Mouse (Mus musculus) lung, embryonic 14.5 days (tissue): ENCODE measurements around the gene Rassf5. TPM values are rescaled to one million over a fixed set of nuclear protein-coding genes. Genes with fewer than 3 reads are reported as not detected.

Experiments used
- ATAC-seq: fragments of 200-750 bp; cut with Nextera tagmentation; 2 replicates; pipeline ENCODE4 v1.8.0; 2017; ENCODE audit warnings: mild to moderate bottlenecking, moderate TSS enrichment, moderate library complexity; ENCODE audit not compliant: insufficient read depth
- DNase-seq: peaks from one replicate; pipeline ENCODE4 v3.0.0-alpha.2; 2015
- H3K27ac ChIP-seq: fragments of 300-500 bp; sonication (generic); 2 replicates; pipeline ENCODE4 v1.5.1; 2014; ENCODE audit warnings: low read depth, mild to moderate bottlenecking, moderate library complexity
- H3K27me3 ChIP-seq: fragments of 300-500 bp; sonication (generic); 2 replicates; pipeline ENCODE4 v1.6.1; 2014; ENCODE audit warnings: low read length, control low read depth; ENCODE audit not compliant: insufficient read depth
- H3K36me3 ChIP-seq: fragments of 300-500 bp; sonication (generic); 2 replicates; pipeline ENCODE4 v1.6.1; 2014; ENCODE audit warnings: control low read depth; ENCODE audit not compliant: insufficient read depth
- H3K4me1 ChIP-seq: fragments of 300-500 bp; sonication (generic); 2 replicates; pipeline ENCODE4 v1.6.1; 2014; ENCODE audit warnings: antibody characterized with exemption, control low read depth; ENCODE audit not compliant: insufficient read depth
- H3K4me2 ChIP-seq: fragments of 300-500 bp; sonication (generic); 2 replicates; pipeline ENCODE4 v1.6.1; 2014; ENCODE audit warnings: mild to moderate bottlenecking
- H3K4me3 ChIP-seq: fragments of 300-500 bp; sonication (generic); 2 replicates; pipeline ENCODE4 v1.5.1; 2014; ENCODE audit warnings: low read depth, low read length
- H3K9ac ChIP-seq: fragments of 300-500 bp; sonication (generic); 2 replicates; pipeline ENCODE4 v1.6.1; 2014
- H3K9me3 ChIP-seq: fragments of 300-500 bp; sonication (generic); 2 replicates; pipeline ENCODE4 v1.6.1; 2016; ENCODE audit warnings: low read depth, low read length, control low read depth
- CTCF ChIP-seq: IDR thresholded peaks from 2 replicates; pipeline ENCODE4 v1.5.1; 2016; ENCODE audit warnings: antibody characterized with exemption, low read depth
- WGBS: fragments of 180-500 bp; shearing (Covaris S2); extraction: QIAGEN DNeasy Blood & Tissue Kit; methylation state at CpG from one replicate; pipeline ENCODE4 v1.1.7; 2014; 5-methylcytosine and 5-hydroxymethylcytosine counted together
- polyA plus RNA-seq: library from polyadenylated mRNA; unstranded; fragments of >200 nt; fragmentation: Nextera tagmentation; extraction: Ambion mirVana; gene quantifications from 2 replicates; pipeline ENCODE4 v1.2.1, GENCODE M21; 2014

The Rassf5 gene
- polyA plus RNA-seq, result 3.1 and 3.7 TPM in 2 replicates

DNA sequence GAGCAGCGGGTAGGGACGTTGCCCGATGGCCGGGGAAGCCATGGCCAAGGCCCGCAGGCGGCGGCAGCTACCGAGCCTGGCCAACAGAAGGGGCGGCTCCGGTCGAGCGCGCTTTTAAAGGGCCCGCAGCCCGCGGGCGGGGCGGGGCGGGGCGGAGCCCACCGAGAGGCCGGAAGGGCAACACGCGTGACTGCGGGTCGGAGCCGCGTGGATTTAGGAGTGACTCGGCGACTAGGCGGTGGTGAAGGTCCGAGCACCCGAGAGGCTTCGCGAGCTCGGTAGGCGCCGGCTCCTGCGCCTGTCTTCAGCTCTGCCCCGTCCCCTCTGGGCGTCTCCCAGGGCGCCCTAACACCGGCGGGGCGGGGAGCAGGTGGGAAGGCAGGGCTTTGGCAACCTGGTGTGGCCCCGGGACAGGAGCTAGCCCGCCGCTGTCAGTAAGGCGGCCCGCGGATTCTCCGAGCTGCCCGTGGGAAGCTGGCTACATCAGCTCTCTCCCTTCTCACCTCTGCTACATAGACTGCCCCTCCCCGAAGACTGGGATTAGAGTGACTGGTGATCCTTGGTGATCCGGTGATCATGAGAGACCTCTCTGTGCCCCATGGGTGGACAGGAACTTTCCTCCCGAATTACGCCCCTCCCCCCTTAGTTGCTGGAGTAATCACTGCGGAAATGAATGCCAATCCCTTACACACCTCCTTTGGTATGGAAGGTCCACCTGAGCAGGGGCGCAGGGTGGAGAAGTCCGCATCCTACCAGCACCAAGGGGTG lies at the start of gene Rassf5:
Rassf5 (minus strand) TSS at position 170 of the 768 bp plus-strand sequence.
- ATAC-seq (peak; percentile 53), DNase-seq (peak; percentile 71)
- peaks cover 34% of the 10 kb centered on the region for H3K27me3 ChIP-seq
- TF ChIP-seq CTCF, result no peak
- no peaks in the 10 kb centered on the region for H3K9me3 ChIP-seq
- H3K4me1 ChIP-seq, result peaks cover 6% of the 10 kb centered on the region; the same call in 1 of the 2 replicates
- H3K27ac ChIP-seq, result no peak within 1 kb of the TSS
- H3K4me3 ChIP-seq, result peak within 1 kb of the TSS; percentile 66
- H3K36me3 ChIP-seq, result no peaks in the 10 kb centered on the region
- H3K4me2 ChIP-seq, result peak within 1 kb of the TSS; percentile 99
- peak within 1 kb of the TSS; percentile 67 for H3K9ac ChIP-seq
- under 1% methylated on average over 50 of the region's 60 CpGs for WGBS

DNA sequence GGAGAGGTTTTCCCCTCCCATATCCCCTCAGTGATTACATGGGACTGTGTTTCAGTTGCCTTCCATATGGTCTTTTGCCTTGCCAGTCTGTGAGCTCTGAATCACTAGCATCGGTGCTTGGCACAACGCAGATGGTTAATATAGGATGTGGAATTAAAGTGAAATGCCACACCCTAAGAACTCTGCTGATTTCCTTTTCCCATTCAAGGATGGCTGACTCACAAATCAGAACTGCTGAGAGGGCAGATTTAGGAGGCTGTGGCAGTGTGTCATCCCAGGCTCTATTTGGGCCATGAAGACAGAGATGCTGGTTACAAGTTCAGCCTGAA lies 48.8 kb upstream of the Rassf5 start:
- DNase-seq (no peak), ATAC-seq (no peak)
- no peak for TF ChIP-seq CTCF
- H3K4me2 ChIP-seq, result no peak overlapping the region
- no peak overlapping the region for H3K27ac ChIP-seq
- H3K36me3 ChIP-seq, result peaks cover 66% of the 10 kb centered on the region
- no peak overlapping the region for H3K9ac ChIP-seq
- no peaks in the 10 kb centered on the region for H3K27me3 ChIP-seq
- no peaks in the 10 kb centered on the region for H3K9me3 ChIP-seq
- H3K4me1 ChIP-seq, result no peaks in the 10 kb centered on the region
- 94% methylated on average over 2 of the region's 2 CpGs for WGBS
- H3K4me3 ChIP-seq, result no peak overlapping the region

DNA sequence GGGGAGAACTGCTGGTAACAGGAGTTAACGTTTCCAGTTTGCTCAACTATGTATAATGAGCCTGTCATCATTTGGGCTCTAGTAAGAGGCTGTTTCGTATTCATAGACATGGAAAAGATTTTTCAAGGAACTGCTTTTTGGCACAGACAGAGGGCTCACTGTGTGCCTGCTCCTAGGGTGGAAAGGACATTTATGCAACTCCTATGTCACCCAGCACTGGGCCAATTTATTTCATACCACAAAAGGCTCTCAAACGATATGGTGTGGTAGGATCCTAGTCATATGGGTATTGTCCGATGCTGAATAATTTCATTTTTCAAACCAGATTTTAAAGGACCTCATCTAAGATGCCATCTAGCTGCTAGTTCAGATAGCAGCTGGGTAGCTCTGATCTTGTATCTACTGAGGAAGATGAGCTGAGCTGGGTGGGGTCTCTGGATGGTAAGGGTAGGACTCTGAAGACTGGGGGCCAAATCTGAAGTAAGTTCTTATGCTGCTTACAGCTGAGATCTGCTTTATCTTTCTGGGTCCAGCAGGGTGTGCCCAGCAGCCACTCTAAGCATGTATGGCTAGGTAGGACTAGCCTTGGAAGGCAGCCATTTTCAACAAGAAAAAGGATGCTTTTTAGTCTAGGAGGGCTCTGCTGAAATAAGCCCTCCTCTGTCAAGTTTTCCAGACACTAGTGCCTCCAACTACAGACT lies 48.3 kb upstream of the Rassf5 start:
- no peak for DNase-seq

DNA sequence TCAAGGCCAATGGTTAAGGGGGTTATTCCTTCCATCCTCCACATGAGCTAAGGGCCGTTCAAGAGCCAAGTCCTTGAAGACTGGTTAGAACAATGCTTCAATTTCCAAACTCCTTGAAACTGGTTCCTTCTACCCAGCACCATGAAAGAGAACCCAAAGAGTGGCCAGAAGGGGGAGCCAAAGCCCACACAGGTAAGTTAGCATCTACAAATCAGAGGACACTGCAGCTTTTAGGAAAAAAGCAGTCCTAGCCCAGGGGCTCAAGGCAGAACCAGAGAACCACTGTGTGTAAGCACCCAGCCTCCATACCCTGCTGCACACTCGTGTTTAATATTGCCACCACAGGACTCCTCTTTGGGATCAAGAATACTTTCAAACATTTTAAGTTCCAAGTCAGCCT lies 45.6 kb upstream of the Rassf5 start:
- Histone ChIP-seq H3K4me1 (no peaks in the 10 kb centered on the region), H3K4me3 (no peak overlapping the region), H3K27ac (no peak overlapping the region), H3K36me3 (peaks cover 48% of the 10 kb centered on the region), H3K9ac (no peak overlapping the region), H3K9me3 (no peaks in the 10 kb centered on the region), H3K4me2 (no peak overlapping the region), H3K27me3 (no peaks in the 10 kb centered on the region)
- peak; percentile 76 for TF ChIP-seq CTCF
- DNase-seq (peak; percentile 81), ATAC-seq (no peak)
- WGBS, result 37% methylated on average over 2 of the region's 2 CpGs

More for the DNA sequence above, 48.3 kb upstream of the Rassf5 start:
- Histone ChIP-seq H3K4me1 (no peaks in the 10 kb centered on the region), H3K9me3 (no peaks in the 10 kb centered on the region), H3K9ac (no peak overlapping the region), H3K4me2 (no peak overlapping the region), H3K27ac (no peak overlapping the region), H3K27me3 (no peaks in the 10 kb centered on the region), H3K4me3 (no peak overlapping the region), H3K36me3 (peaks cover 69% of the 10 kb centered on the region)
- no peak for ATAC-seq
- no peak for TF ChIP-seq CTCF
- 83% methylated on average over 4 of the region's 4 CpGs for WGBS

DNA sequence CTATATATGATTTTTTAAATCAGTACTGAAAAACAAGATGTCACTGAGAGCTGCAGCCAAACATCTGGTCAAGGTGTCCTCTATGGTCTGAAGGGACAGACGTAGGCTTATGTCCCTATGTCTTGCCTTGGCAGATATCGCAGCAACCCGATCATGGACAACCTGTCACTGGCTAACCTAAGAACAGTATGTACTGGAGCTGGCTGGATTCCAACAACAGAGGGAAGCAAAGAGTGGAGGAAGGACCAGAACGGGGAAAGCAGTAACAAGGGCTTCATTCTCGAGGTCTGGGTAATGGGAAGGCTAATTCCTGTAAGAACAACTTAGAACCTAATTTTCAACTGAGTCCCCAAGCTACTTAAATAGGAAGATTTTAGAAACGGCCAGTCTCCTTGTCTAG lies 43.9 kb upstream of the Rassf5 start:
- no peak for DNase-seq
- TF ChIP-seq CTCF, result no peak
- Histone ChIP-seq H3K4me1 (no peaks in the 10 kb centered on the region), H3K36me3 (peaks cover 41% of the 10 kb centered on the region), H3K4me3 (no peak overlapping the region), H3K27me3 (no peaks in the 10 kb centered on the region), H3K4me2 (no peak overlapping the region), H3K9ac (no peak overlapping the region), H3K9me3 (no peaks in the 10 kb centered on the region), H3K27ac (no peak overlapping the region)
- ATAC-seq, result no peak
- WGBS, result 85% methylated on average over 6 of the region's 6 CpGs

DNA sequence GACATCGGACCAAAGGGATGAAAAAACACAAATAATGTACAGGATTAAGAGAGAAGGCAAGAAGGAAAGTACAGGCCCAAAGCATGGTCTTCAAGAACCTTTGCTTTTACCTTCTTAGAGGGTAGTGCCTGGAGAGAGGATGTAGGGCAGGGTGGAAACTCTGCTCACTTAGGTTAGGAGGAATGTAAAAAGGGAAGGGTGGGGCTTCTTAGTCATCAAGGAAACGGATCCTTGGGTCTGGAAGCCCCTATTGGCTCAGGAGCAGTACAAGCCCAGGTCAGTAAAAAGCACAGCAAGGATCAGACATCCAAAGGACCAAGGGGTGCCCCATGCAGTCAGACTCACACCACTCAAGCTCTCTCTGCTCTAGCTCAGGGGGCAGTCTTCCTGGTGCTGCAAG lies 42.2 kb upstream of the Rassf5 start:
- no peaks in the 10 kb centered on the region for H3K27me3 ChIP-seq
- H3K9ac ChIP-seq, result no peak overlapping the region
- H3K36me3 ChIP-seq, result peaks cover 33% of the 10 kb centered on the region
- H3K9me3 ChIP-seq, result no peaks in the 10 kb centered on the region
- no peak overlapping the region for H3K4me2 ChIP-seq
- ATAC-seq (no peak), DNase-seq (no peak)
- H3K4me3 ChIP-seq, result no peak overlapping the region
- 56% methylated on average over 2 of the region's 2 CpGs for WGBS
- TF ChIP-seq CTCF, result no peak
- no peak overlapping the region for H3K27ac ChIP-seq
- H3K4me1 ChIP-seq, result no peaks in the 10 kb centered on the region

DNA sequence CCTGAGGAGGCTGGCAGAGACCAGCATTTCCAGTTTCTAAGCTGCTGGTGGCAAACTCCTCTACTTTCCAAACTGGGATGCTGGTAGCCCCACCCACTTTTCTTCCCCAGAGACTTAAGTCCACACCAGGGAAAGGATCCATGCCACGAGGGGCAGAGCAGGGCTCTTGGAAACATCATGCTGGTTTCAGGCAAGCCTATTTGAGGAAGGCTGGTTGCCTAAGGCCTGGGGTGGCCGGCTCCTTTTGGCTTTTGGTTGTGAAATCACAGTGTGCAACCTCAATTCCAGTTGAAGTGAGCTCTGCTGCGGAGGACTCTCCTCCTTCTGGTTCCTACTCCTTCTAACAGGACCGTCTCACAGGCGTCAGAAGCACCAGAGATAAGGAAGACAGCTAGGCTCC lies 41.7 kb upstream of the Rassf5 start:
- no peak for TF ChIP-seq CTCF
- no peaks in the 10 kb centered on the region for H3K4me1 ChIP-seq
- no peak overlapping the region for H3K9ac ChIP-seq
- H3K9me3 ChIP-seq, result no peaks in the 10 kb centered on the region
- H3K4me2 ChIP-seq, result no peak overlapping the region
- no peak for DNase-seq
- WGBS, result 54% methylated on average over 5 of the region's 5 CpGs
- H3K36me3 ChIP-seq, result peaks cover 29% of the 10 kb centered on the region
- H3K4me3 ChIP-seq, result no peak overlapping the region
- ATAC-seq, result no peak
- no peak overlapping the region for H3K27ac ChIP-seq
- H3K27me3 ChIP-seq, result no peaks in the 10 kb centered on the region
